Mouse (Mus musculus) E14TG2a.4 (cell line): ENCODE data around the gene Ss18l1.

Experiments
- CTCF ChIP-seq: conservative IDR thresholded peaks from 2 replicates; pipeline ENCODE4 v1.5.1; 2014; ENCODE audit warnings: low read length
- NANOG ChIP-seq: IDR thresholded peaks from 2 replicates; pipeline ENCODE4 v1.6.1; 2014; ENCODE audit warnings: borderline replicate concordance, low read length, mixed read lengths
- POU5F1 ChIP-seq: IDR thresholded peaks from 2 replicates; pipeline ENCODE4 v1.6.1; 2014; ENCODE audit warnings: low read length, borderline replicate concordance

GRCm38 (mm10) chr2:180022751-180023150 is 19.6 kb upstream of the Ss18l1 start:
- TF ChIP-seq CTCF (no peak), POU5F1 (no peak), NANOG (no peak)
